Mouse (Mus musculus): ENCODE measurements around the gene Cib4.

DNA sequence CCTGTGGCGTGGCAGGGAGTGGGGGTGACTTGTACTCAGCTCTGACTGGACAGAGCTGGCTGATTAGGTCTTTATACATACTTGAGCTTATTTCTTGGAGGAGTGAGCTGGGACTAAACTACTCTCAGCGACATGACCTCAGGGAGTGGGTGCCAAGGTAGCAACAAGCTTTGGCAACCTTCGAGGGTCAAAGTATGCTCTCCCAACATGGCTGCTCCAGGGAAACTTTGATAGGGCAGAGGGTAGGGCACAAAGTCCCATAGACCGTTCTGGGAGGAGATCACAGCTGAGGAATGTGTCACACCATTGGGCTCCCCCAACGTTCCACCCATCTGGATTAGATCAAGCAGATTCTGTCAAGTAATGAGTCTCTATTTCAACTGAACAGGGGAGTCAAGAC lies 61.0 kb downstream of the Cib4 start:
- TF ChIP-seq CTCF (IDR thresholded peaks at IDR 0.05; ENCODE audit: low read depth) (no peak), EP300 (optimal IDR thresholded peaks at IDR 0.05) (no peak)

Data from stomach, postnatal 0 days (tissue).